Mouse (Mus musculus) intestine, embryonic 16.5 days (tissue): Measurements from ENCODE around the gene Angptl1. TPM values are rescaled to one million over a fixed set of nuclear protein-coding genes. Genes with fewer than 3 reads are reported as not detected.
A peak's percentile ranks its signal among the peaks of the same experiment; 100 is the strongest.

ENCODE experiments used
- ATAC-seq: fragments of 200-750 bp; cut with Nextera tagmentation; 2 replicates; pipeline ENCODE4 v1.8.0; 2017; ENCODE audit warnings: moderate TSS enrichment, moderate library complexity
- H3K27ac ChIP-seq: fragments of 300-500 bp; sonication (generic); 2 replicates; pipeline ENCODE4 v1.5.1; 2014; ENCODE audit warnings: mild to moderate bottlenecking, low read length
- H3K27me3 ChIP-seq: fragments of 300-500 bp; sonication (generic); replicated peaks from 2 replicates; pipeline ENCODE4 v1.6.1; 2014; ENCODE audit warnings: low read length, control low read depth, mixed read lengths; ENCODE audit not compliant: control insufficient read depth, insufficient read depth
- H3K36me3 ChIP-seq: fragments of 300-500 bp; sonication (generic); 2 replicates; pipeline ENCODE4 v1.6.1; 2014; ENCODE audit warnings: low read length, control low read depth; ENCODE audit not compliant: control insufficient read depth, insufficient read depth
- H3K4me1 ChIP-seq: fragments of 300-500 bp; sonication (generic); 2 replicates; pipeline ENCODE4 v1.6.1; 2014; ENCODE audit warnings: low read length, control low read depth, mixed read lengths; ENCODE audit not compliant: control insufficient read depth, insufficient read depth
- H3K4me2 ChIP-seq: fragments of 300-500 bp; sonication (generic); 2 replicates; pipeline ENCODE4 v1.6.1; 2014; ENCODE audit warnings: low read depth, low read length, control low read depth
- H3K4me3 ChIP-seq: fragments of 300-500 bp; sonication (generic); 2 replicates; pipeline ENCODE4 v1.5.1; 2014; ENCODE audit warnings: mild to moderate bottlenecking, low read length
- H3K9ac ChIP-seq: fragments of 300-500 bp; sonication (generic); 2 replicates; pipeline ENCODE4 v1.6.1; 2014; ENCODE audit warnings: low read depth, low read length
- H3K9me3 ChIP-seq: fragments of 300-500 bp; sonication (generic); 2 replicates; pipeline ENCODE4 v1.6.1; 2016; ENCODE audit warnings: low read length, control low read depth; ENCODE audit not compliant: control insufficient read depth
- WGBS: fragments of 180-500 bp; shearing (Covaris S2); extraction: QIAGEN DNeasy Blood & Tissue Kit; methylation state at CpG from one replicate; pipeline ENCODE4 v1.1.7; 2014; 5-methylcytosine and 5-hydroxymethylcytosine counted together
- polyA plus RNA-seq: library from polyadenylated mRNA; unstranded; fragments of >200 nt; fragmentation: Nextera tagmentation; extraction: Ambion mirVana; gene quantifications from 2 replicates; pipeline ENCODE4 v1.2.1, GENCODE M21; 2015

The Angptl1 gene
- polyA plus RNA-seq, 1 experiment from 2014 or later, result 29.4 TPM

DNA sequence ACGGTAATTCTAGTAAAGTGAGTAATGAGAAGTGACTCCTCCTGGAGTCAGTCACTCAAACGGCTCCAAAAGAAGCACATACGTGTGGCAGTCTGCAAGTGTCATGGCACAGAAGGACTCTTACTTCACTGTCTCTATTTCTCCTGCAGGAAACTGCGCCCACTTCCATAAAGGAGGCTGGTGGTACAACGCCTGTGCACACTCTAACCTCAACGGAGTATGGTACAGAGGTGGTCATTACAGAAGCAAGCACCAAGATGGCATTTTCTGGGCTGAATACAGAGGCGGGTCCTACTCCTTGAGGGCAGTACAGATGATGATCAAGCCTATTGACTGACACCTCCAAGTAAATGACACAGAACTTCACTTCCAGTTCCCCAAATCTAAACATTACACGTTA, 21.9 kb downstream of the Angptl1 start:
- H3K4me1 ChIP-seq, result peaks cover 20% of the 10 kb centered on the region
- H3K36me3 ChIP-seq, result no peaks in the 10 kb centered on the region
- no peak overlapping the region for H3K4me3 ChIP-seq
- WGBS, result 77% methylated on average over 8 of the region's 8 CpGs
- no peaks in the 10 kb centered on the region for H3K27me3 ChIP-seq
- no peaks in the 10 kb centered on the region for H3K9me3 ChIP-seq
- H3K4me2 ChIP-seq, result no peak overlapping the region
- no peak overlapping the region for H3K9ac ChIP-seq
- ATAC-seq, result no peak
- no peak overlapping the region for H3K27ac ChIP-seq

DNA sequence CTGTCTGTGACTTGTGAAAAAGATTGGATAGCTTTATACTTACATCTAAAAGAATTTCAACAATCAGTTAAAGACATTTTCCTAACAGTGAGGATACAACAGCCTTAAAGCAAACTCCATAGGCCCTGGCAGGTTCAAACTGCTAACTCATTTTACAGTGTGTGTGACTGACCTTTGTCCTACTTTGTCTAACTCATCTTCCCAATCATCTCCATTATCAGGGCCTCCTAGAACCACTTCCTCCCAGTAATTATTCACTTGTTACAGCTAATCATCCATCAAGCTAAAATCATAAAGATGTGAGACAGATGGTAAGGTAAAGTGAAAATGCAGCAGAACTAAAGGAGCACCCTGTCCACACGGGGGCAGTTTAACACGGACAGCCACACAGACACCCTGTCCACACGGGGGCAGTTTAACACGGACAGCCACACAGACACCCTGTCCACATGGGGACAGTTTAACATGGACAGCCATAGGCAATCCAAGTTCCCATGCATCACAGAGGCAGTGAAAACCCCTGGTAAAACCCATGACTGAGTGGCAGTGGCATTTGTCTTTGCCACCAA, 23.2 kb downstream of the Angptl1 start:
- no peak overlapping the region for H3K4me2 ChIP-seq
- H3K27ac ChIP-seq, result no peak overlapping the region
- no peak overlapping the region for H3K9ac ChIP-seq
- 37% methylated on average over 4 of the region's 4 CpGs for WGBS
- no peaks in the 10 kb centered on the region for H3K27me3 ChIP-seq
- no peak overlapping the region for H3K4me3 ChIP-seq
- ATAC-seq, result peak; percentile 80
- no peaks in the 10 kb centered on the region for H3K36me3 ChIP-seq
- H3K9me3 ChIP-seq, result no peaks in the 10 kb centered on the region
- peaks cover 20% of the 10 kb centered on the region for H3K4me1 ChIP-seq

DNA sequence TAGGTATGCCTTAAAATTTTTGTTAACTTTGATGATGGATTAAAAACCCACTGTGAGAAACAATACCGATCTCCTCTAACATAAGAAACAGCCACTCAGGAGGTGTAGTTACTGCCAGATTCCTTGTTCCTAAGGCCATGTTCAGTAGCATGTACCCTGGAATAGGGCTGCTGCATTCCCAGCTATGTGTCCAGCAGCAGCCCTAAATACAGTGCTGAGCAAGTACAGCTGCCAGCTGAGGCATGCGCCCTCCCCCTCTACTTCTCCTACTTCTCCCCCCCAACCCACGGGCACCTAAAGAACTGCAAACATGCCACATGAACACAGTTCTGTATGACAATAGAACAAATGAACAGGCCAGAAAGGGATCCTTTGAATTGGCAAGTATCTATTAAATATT, 25.4 kb downstream of the Angptl1 start:
- no peak overlapping the region for H3K4me2 ChIP-seq
- ATAC-seq, result peak; percentile 48; the same call in 1 of the 2 replicates
- 56% methylated on average over 3 of the region's 3 CpGs for WGBS

DNA sequence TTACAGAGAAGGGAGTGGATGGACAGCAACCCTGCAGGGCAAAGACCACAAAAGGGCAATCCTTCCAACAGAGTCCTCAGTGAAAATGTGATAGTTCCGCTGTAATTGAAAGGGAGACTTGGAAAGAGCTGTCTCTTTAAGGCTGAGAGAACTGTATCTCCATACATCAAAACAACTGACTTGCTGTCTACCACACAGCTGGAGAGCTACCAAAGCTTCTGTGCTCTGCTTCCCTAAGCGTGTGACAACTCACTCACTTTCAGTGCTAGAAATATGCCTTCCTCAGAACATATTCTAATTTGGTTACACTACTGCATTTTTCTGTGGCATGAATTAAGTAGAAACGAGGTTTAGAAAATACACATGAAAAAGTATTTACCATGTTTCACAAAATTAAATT, 25.9 kb downstream of the Angptl1 start:
- Histone ChIP-seq H3K9ac (no peak overlapping the region), H3K4me1 (peaks cover 20% of the 10 kb centered on the region), H3K27me3 (no peaks in the 10 kb centered on the region), H3K27ac (peak overlapping the region; percentile 79), H3K9me3 (no peaks in the 10 kb centered on the region), H3K4me2 (no peak overlapping the region), H3K36me3 (no peaks in the 10 kb centered on the region), H3K4me3 (no peak overlapping the region)
- WGBS, result 47% methylated on average over 3 of the region's 3 CpGs
- ATAC-seq, result peak; percentile 58; the same call in 1 of the 2 replicates

More for the DNA sequence above, 25.4 kb downstream of the Angptl1 start:
- H3K4me3 ChIP-seq, result no peak overlapping the region
- no peaks in the 10 kb centered on the region for H3K9me3 ChIP-seq
- no peaks in the 10 kb centered on the region for H3K36me3 ChIP-seq
- peaks cover 20% of the 10 kb centered on the region for H3K4me1 ChIP-seq
- H3K9ac ChIP-seq, result no peak overlapping the region
- peak overlapping the region; percentile 79 for H3K27ac ChIP-seq
- H3K27me3 ChIP-seq, result no peaks in the 10 kb centered on the region

DNA sequence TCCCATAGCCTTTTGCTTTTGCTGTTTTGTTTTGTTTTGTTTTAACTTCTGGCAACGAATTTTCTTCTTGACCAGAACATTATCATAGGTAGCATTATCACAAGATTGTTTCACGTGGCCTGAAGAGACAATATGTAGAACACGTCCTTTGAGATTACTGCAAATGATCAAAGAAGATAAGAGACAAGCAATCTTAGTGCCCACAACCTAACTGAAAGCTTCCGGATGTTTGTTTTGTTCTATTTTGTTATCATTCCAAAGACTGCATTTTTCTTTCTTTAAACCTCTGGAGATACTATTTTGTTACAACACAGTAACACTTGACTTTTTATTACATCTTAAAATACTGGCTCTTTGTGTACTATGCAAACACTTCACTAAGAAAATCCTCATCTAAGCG, 31.7 kb downstream of the Angptl1 start:
- no peak overlapping the region for H3K27ac ChIP-seq
- no peak overlapping the region for H3K4me2 ChIP-seq
- 74% methylated on average over 5 of the region's 5 CpGs for WGBS
- no peak overlapping the region for H3K4me3 ChIP-seq
- H3K27me3 ChIP-seq, result no peaks in the 10 kb centered on the region
- no peak for ATAC-seq
- no peak overlapping the region for H3K9ac ChIP-seq
- no peaks in the 10 kb centered on the region for H3K36me3 ChIP-seq
- no peaks in the 10 kb centered on the region; the same call in 1 of the 2 replicates for H3K4me1 ChIP-seq
- no peaks in the 10 kb centered on the region for H3K9me3 ChIP-seq

DNA sequence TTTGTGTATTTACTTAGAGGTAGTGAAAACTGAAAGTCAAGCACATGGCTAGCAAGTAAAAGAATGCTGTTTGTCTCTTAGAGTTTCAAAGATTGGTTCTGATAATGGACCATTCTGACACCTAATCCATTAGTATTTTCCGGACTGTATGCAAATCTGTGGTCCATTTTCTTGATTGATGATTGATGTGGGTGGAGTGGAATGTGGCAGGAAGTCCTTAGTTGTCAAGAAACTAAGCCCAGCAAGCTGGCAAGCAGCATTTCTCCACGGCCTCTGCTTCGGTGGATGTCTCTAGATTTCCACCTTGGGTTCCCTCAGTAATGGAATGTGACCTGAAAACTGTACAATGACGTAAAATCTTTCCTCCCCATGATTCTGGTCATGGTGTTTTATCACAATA, 32.3 kb downstream of the Angptl1 start:
- H3K9ac ChIP-seq, result no peak overlapping the region
- no peak overlapping the region for H3K4me3 ChIP-seq
- no peaks in the 10 kb centered on the region for H3K27me3 ChIP-seq
- no peak overlapping the region for H3K4me2 ChIP-seq
- no peak overlapping the region for H3K27ac ChIP-seq
- WGBS, result 79% methylated on average over 4 of the region's 4 CpGs
- ATAC-seq, result no peak
- no peaks in the 10 kb centered on the region; the same call in 1 of the 2 replicates for H3K4me1 ChIP-seq
- H3K36me3 ChIP-seq, result no peaks in the 10 kb centered on the region
- no peaks in the 10 kb centered on the region for H3K9me3 ChIP-seq

DNA sequence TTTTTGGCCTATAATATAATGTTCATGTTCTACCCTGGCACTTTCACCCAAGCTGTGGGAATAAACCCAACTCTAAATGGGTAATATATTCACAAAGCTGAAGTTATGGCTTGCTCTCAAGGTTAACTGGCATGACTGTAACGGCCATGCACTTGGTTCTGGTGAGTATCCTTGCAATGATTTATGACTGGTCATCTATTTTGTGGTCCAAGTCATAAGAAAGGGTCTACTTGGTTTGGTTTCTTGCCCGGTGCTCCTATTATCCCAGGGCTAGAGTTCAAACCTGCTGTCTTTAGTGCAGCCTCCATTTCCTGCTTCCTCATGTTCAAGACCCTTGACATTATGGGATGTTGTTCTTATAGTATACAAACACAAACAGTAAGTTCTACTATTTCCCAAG, 46.4 kb downstream of the Angptl1 start:
- Histone ChIP-seq H3K9me3 (no peaks in the 10 kb centered on the region), H3K4me1 (no peaks in the 10 kb centered on the region), H3K4me3 (no peak overlapping the region), H3K4me2 (no peak overlapping the region), H3K36me3 (0 out of 2 replicates have a peak, but pooled peaks cover 5% of the 10 kb centered on the region), H3K27ac (no peak overlapping the region), H3K27me3 (no peaks in the 10 kb centered on the region), H3K9ac (no peak overlapping the region)
- WGBS, result 75% methylated on average over 2 of the region's 2 CpGs
- ATAC-seq, result no peak

DNA sequence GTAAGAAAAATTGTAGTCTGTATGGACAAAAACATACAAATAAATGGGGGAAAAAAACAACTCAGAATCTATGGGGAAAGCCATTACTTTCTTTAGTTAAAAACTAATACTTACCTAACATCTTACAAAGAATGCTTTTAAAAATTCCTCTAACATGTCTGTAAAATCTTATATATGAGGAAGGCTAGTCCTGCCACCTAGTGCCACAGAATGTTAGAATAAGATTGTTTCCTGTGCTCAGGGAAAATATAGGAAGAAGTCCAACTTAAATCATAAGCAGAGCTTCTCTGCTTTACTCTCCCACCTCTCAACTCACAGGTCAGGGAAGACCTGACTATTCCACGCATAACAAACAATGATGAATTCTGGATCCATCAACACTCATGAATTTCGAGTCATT, 47.5 kb downstream of the Angptl1 start:
- Histone ChIP-seq H3K9me3 (no peaks in the 10 kb centered on the region), H3K36me3 (0 out of 2 replicates have a peak, but pooled peaks cover 5% of the 10 kb centered on the region), H3K27ac (no peak overlapping the region), H3K9ac (no peak overlapping the region), H3K4me1 (no peaks in the 10 kb centered on the region), H3K4me3 (no peak overlapping the region), H3K27me3 (no peaks in the 10 kb centered on the region), H3K4me2 (no peak overlapping the region)
- WGBS, result 88% methylated on average over 2 of the region's 2 CpGs
- ATAC-seq, result no peak

DNA sequence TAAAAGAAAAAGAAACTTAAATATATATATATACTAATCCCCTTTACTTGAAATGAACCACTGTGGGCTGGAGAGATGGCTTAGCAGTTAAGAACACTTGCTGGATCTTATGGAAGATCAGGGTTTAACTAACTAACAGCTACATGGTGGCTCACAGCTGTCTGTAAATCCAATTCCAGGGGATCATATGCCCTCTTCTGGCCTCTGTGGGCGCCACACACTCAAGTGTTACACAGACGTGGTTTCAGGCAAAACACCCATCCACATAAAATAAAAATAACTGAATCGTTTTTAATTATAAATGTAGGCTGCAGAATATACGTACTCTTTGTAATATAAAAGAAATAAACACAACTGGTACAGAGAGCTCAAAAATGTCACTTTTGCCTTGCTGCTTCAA, 50.5 kb downstream of the Angptl1 start:
- no peaks in the 10 kb centered on the region for H3K27me3 ChIP-seq
- H3K36me3 ChIP-seq, result no peaks in the 10 kb centered on the region
- no peak for ATAC-seq
- no peaks in the 10 kb centered on the region for H3K9me3 ChIP-seq
- no peak overlapping the region for H3K4me3 ChIP-seq
- H3K4me1 ChIP-seq, result no peaks in the 10 kb centered on the region
- no peak overlapping the region for H3K27ac ChIP-seq
- H3K4me2 ChIP-seq, result no peak overlapping the region
- 85% methylated on average over 4 of the region's 4 CpGs for whole genome bisulfite sequencing
- no peak overlapping the region for H3K9ac ChIP-seq

DNA sequence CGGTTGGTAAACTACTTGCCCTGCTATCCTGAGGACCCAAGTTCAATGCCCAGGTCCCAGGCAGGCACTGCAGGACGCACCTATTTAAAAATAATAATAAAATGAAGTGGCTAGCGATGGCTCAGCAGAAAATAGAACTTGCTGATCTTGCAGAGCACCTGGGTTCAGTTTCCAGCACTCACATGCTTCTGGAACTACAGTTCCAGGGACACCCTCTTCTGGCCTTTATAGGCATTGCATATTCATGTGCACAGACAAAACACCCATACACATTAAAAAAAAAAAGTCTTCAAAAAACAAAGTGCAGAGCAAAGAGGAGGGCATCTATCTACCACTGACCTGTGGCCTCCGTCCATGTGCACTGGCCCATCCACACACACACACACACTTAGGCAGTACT, 53.2 kb downstream of the Angptl1 start:
- H3K27ac ChIP-seq, result no peak overlapping the region
- no peaks in the 10 kb centered on the region for H3K36me3 ChIP-seq
- no peaks in the 10 kb centered on the region for H3K4me1 ChIP-seq
- H3K4me2 ChIP-seq, result no peak overlapping the region
- H3K27me3 ChIP-seq, result no peaks in the 10 kb centered on the region
- no peak for ATAC-seq
- WGBS, result 98% methylated on average over 4 of the region's 4 CpGs
- H3K9ac ChIP-seq, result no peak overlapping the region
- H3K4me3 ChIP-seq, result no peak overlapping the region
- no peaks in the 10 kb centered on the region for H3K9me3 ChIP-seq
